In genomic region chr13:20723326-20724120, GRCm38 (mm10) we compare ENCODE assay signal across 20 mouse cellular contexts.
DNase-seq lines count a peak whose midpoint lies in the region; ATAC-seq lines count a peak whose summit lies in the region.
"Had no signal": no experiment of that assay in that cellular context is flagged by ENCODE, and none has a peak within 500 bp of the region (broad histone marks: within the 10 kb centered on the region; RNA-seq: fewer than 3 reads in every experiment).

No protein-coding gene starts in this region.

- peak; percentile 76 for ATAC-seq in forebrain, embryonic 16.5 days
- ATAC-seq in forebrain, embryonic 13.5 days, result no peak; the same call in 1 of the 2 replicates
- ATAC-seq in frontal cortex, adult (ENCODE audit: low TSS enrichment), result peak; percentile 31; the same call in 1 of the 2 replicates
- ATAC-seq: activated CD4-positive, CD25-positive, alpha-beta regulatory T cell, adult 4 months; Patski had no signal

- no peaks in the 10 kb centered on the region for H3K36me3 ChIP-seq in forebrain, embryonic 16.5 days (ENCODE audit: control insufficient read depth, insufficient read depth)
- H3K36me3 ChIP-seq in forebrain, embryonic 13.5 days (ENCODE audit: poor library complexity, severe bottlenecking), result no peaks in the 10 kb centered on the region
- H3K36me3 ChIP-seq: embryonic facial prominence, embryonic 10.5 days; embryonic facial prominence, embryonic 12.5 days; forebrain, embryonic 12.5 days had no signal

- no peak overlapping the region for H3K4me2 ChIP-seq in forebrain, embryonic 16.5 days (ENCODE audit: low read length)
- no peak overlapping the region for H3K4me2 ChIP-seq in forebrain, embryonic 13.5 days
- H3K4me2 ChIP-seq: embryonic facial prominence, embryonic 12.5 days; forebrain, embryonic 12.5 days had no signal

- peaks cover 3% of the 10 kb centered on the region; the same call in 1 of the 2 replicates for H3K4me1 ChIP-seq in forebrain, embryonic 16.5 days (replicated peaks; ENCODE audit: control insufficient read depth, insufficient read depth, low read length)
- H3K4me1 ChIP-seq in forebrain, embryonic 13.5 days, result no peaks in the 10 kb centered on the region
- H3K4me1 ChIP-seq: embryonic facial prominence, embryonic 10.5 days; embryonic facial prominence, embryonic 12.5 days; forebrain, embryonic 12.5 days had no signal

- no peak overlapping the region for H3K4me3 ChIP-seq in forebrain, embryonic 16.5 days (replicated peaks; ENCODE audit: low read length)
- H3K4me3 ChIP-seq in forebrain, embryonic 13.5 days, result no peak overlapping the region
- H3K4me3 ChIP-seq: embryonic facial prominence, embryonic 10.5 days; embryonic facial prominence, embryonic 12.5 days; forebrain, embryonic 12.5 days had no signal

- no peak overlapping the region for H3K9ac ChIP-seq in forebrain, embryonic 16.5 days (replicated peaks; ENCODE audit: low read depth, low read length)
- H3K9ac ChIP-seq in forebrain, embryonic 13.5 days, result no peak overlapping the region
- H3K9ac ChIP-seq: embryonic facial prominence, embryonic 12.5 days; forebrain, embryonic 12.5 days had no signal

- no peaks in the 10 kb centered on the region for H3K27me3 ChIP-seq in forebrain, embryonic 16.5 days (replicated peaks; ENCODE audit: control insufficient read depth, insufficient read depth, low read length)
- H3K27me3 ChIP-seq in forebrain, embryonic 13.5 days, result no peaks in the 10 kb centered on the region
- H3K27me3 ChIP-seq: embryonic facial prominence, embryonic 12.5 days; forebrain, embryonic 12.5 days; Patski had no signal

- H3K9me3 ChIP-seq in forebrain, embryonic 16.5 days (ENCODE audit: control insufficient read depth, low read length), result no peaks in the 10 kb centered on the region
- no peaks in the 10 kb centered on the region for H3K9me3 ChIP-seq in forebrain, embryonic 13.5 days (replicated peaks)
- H3K9me3 ChIP-seq: embryonic facial prominence, embryonic 10.5 days; embryonic facial prominence, embryonic 12.5 days; forebrain, embryonic 12.5 days had no signal

- no peak overlapping the region for H3K27ac ChIP-seq in forebrain, embryonic 16.5 days (ENCODE audit: low read length)
- no peak overlapping the region for H3K27ac ChIP-seq in forebrain, embryonic 13.5 days
- H3K27ac ChIP-seq: embryonic facial prominence, embryonic 10.5 days; embryonic facial prominence, embryonic 12.5 days; forebrain, embryonic 12.5 days had no signal

- 69% methylated on average over 3 of the region's 3 CpGs for WGBS in forebrain, embryonic 16.5 days
- WGBS in forebrain, embryonic 13.5 days, result 87% methylated on average over 3 of the region's 3 CpGs

- DNase-seq in cerebellum, postnatal 14 days, result peak; percentile 26 to 47
- no peak for DNase-seq in cerebellum, postnatal 4 days (ENCODE audit: low spot score in 2 of 2)
- DNase-seq in frontal cortex, postnatal 14 days (ENCODE audit: low spot score in 2 of 2), result no peak
- peak; percentile 28 for DNase-seq in brain, embryonic 18.5 days (ENCODE audit: low read depth, low spot score)
- DNase-seq in Muller cell, postnatal 12 days (ENCODE audit: inconsistent ontology term), result no peak
- DNase-seq: adrenal gland, adult 8-10 months; adrenal gland, postnatal 14 days; adrenal gland, postnatal 36 days; cerebellum, adult 11-12 months; cerebellum, adult 9-11 months; cerebellum, postnatal 36 days; gastrocnemius, postnatal 14 days had no signal

Comparison
In these comparisons a context has a peak if more than half of its experiments do, and no peak if none do; other contexts are left out.
1. DNase-seq: peak in cerebellum, postnatal 14 days (2 of 2) and brain, embryonic 18.5 days (single experiment); none in cerebellum, postnatal 4 days (0 of 2), frontal cortex, postnatal 14 days (0 of 2) and Muller cell, postnatal 12 days (single experiment).